In genomic region chr12:100244580-100244979, GRCm38 (mm10) we compare ENCODE assay signal across 8 mouse cellular contexts. TPM values are rescaled to one million over a fixed set of nuclear protein-coding genes. Genes with fewer than 3 reads are reported as not detected.
A peak's percentile ranks its signal among the peaks of the same experiment; 100 is the strongest.
DNase-seq lines count a peak whose midpoint lies in the region; ATAC-seq and TF ChIP-seq lines count a peak whose summit lies in the region.

No protein-coding gene starts in this region.

- peaks cover 9% of the 10 kb centered on the region for H3K4me1 ChIP-seq in hindbrain, embryonic 16.5 days (ENCODE audit: control insufficient read depth, insufficient read depth, low read depth, low read length)
- H3K4me1 ChIP-seq in neural tube, embryonic 15.5 days: peaks cover 21% of the 10 kb centered on the region

- intact Hi-C loops in left cerebral cortex, adult 2 months (cut with DNase I): no loop called here

- H3K4me3 ChIP-seq in left cerebral cortex, adult 2 months: no peak overlapping the region
- no peak overlapping the region for H3K4me3 ChIP-seq in hindbrain, embryonic 16.5 days (ENCODE audit: low read length)
- no peak overlapping the region for H3K4me3 ChIP-seq in neural tube, embryonic 15.5 days (replicated peaks)

- H3K9me3 ChIP-seq in hindbrain, embryonic 16.5 days (ENCODE audit: control insufficient read depth, low read length): no peaks in the 10 kb centered on the region
- H3K9me3 ChIP-seq in neural tube, embryonic 15.5 days (replicated peaks): no peaks in the 10 kb centered on the region

- WGBS in hindbrain, embryonic 16.5 days: 28% methylated on average over 5 of the region's 5 CpGs
- 26% methylated on average over 5 of the region's 5 CpGs for WGBS in neural tube, embryonic 15.5 days

- H3K27me3 ChIP-seq in hindbrain, embryonic 16.5 days (replicated peaks; ENCODE audit: control insufficient read depth, insufficient read depth, low read length): no peaks in the 10 kb centered on the region
- H3K27me3 ChIP-seq in neural tube, embryonic 15.5 days (replicated peaks): no peaks in the 10 kb centered on the region

- no peaks in the 10 kb centered on the region for H3K36me3 ChIP-seq in hindbrain, embryonic 16.5 days (ENCODE audit: control insufficient read depth, insufficient read depth, low read length)
- H3K36me3 ChIP-seq in neural tube, embryonic 15.5 days: no peaks in the 10 kb centered on the region

- no peak overlapping the region for H3K4me2 ChIP-seq in hindbrain, embryonic 16.5 days (ENCODE audit: low read length)
- H3K4me2 ChIP-seq in neural tube, embryonic 15.5 days: no peak overlapping the region

- H3K27ac ChIP-seq in left cerebral cortex, adult 2 months: peak overlapping the region; percentile 87
- H3K27ac ChIP-seq in hindbrain, embryonic 16.5 days (ENCODE audit: low read depth, low read length): peak overlapping the region; percentile 78
- peak overlapping the region; percentile 48; the same call in 1 of the 2 replicates for H3K27ac ChIP-seq in neural tube, embryonic 15.5 days (replicated peaks)

- TF ChIP-seq CTCF in left cerebral cortex, adult 2 months (IDR thresholded peaks at IDR 0.05): no peak

- peak in 1 of 2 experiments; percentile 55 for DNase-seq in left cerebral cortex, adult 2 months (ENCODE audit: extremely low spot score in 1 of 2, low spot score in 2 of 2)
- DNase-seq in left cerebral cortex, adult 11 months (ENCODE audit: low spot score): no peak
- DNase-seq in embryo, embryonic 11 days: peak; percentile 48
- no peak for DNase-seq in urinary bladder, postnatal 25 days (ENCODE audit: low spot score)
- DNase-seq in kidney, postnatal 10 days: no peak
- no peak for DNase-seq in adrenal gland, adult (ENCODE audit: inconsistent age in 2 of 2, low spot score in 1 of 2)

- peak; percentile 66 for ATAC-seq in hindbrain, embryonic 16.5 days
- ATAC-seq in neural tube, embryonic 15.5 days (ENCODE audit: low FRiP score): peak; percentile 39; the same call in 1 of the 2 replicates

- peak overlapping the region; percentile 41 for H3K9ac ChIP-seq in hindbrain, embryonic 16.5 days (ENCODE audit: low read depth, low read length)
- H3K9ac ChIP-seq in neural tube, embryonic 15.5 days (replicated peaks): no peak overlapping the region

RNA-seq across cellular contexts. Expression of gene Calm1, which starts 45.3 kb away (rescaled TPM):
- total RNA-seq in left cerebral cortex, adult 2 months (2021): 1,000 to 10,000 TPM; 2,238 to 2,247 TPM
- 2,854 and 3,176 TPM in 2 replicates for polyA plus RNA-seq in hindbrain, embryonic 16.5 days (2015; fragmentation: Nextera tagmentation; extraction: Ambion mirVana)
- 2,749 and 3,020 TPM in 2 replicates for polyA plus RNA-seq in neural tube, embryonic 15.5 days (2015; fragmentation: Nextera tagmentation; extraction: Ambion mirVana)
